Mouse (Mus musculus) cerebral cortex, adult 2 months (tissue): ENCODE results near the gene Tex52.

Source experiments
- WGBS: fragments of 180-500 bp; shearing (Covaris S2); methylation state at CpG from one replicate; pipeline ENCODE4 v1.1.7; 2018; 5-methylcytosine and 5-hydroxymethylcytosine counted together

Gene Tex52

DNA sequence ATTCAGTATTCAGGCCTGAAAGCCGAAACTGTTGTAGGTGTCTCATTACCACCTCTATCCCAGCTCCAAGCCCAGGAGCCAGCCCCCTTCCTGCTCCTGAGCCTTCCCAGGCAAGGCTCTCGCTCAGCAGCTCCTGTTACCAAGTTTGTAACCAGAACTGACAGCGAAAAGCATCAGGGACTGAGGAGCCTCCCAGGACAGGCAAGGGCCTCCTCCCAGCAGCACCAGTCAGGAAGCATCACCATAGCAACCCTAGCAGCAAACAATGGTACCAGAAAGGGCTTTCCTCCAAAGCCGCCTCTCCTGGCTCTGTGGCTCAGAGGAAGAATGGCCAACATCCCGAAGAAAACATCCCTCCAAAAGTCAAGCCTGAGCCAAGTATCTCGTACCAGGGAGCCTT lies at the start of gene Tex52, which contains the start of gene Gm44596:
Gene Tex52, plus strand, starts transcription at position 265 of the 400 bp plus-strand sequence.
Gene Gm44596, plus strand, starts transcription at position 312 of the 400 bp plus-strand sequence.
- WGBS = 22% methylated on average over 6 of the region's 6 CpGs

DNA sequence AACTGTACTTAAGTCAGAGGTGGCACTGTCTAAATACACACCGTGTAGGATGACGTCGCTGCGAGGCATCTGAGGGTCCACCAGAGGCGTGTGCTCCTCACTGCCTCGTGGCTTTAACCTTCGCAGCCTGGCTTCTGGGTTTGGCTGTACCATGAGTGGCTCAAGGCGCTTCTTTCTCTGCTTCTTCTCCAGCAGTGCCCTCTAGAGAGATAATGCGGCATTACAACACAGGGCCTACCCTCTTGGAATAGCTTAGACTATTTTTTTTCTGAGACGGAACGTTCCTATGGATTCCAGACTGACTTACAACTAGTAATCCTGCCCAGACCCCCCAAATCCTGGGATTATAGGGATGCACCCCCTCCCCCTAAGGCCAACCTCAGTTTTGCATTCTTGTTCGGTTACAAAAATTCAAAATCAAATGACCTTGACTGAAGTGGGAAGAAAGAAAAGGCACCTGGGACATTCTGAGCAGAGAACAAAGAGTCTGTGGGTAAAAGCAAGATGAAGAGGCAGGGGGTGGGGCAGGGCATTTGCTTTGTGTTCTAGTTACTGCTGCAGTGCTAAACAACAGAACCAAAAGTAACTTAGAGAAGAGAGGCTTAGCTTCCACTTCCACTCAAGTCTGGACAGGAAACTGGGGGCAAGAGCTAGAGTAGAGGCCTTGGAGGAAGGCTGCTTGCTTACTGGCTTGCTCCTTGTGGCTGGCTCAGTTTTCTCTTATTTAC lies 40.7 kb upstream of the Tex52 start:
- WGBS = 26% methylated on average over 12 of the region's 12 CpGs

DNA sequence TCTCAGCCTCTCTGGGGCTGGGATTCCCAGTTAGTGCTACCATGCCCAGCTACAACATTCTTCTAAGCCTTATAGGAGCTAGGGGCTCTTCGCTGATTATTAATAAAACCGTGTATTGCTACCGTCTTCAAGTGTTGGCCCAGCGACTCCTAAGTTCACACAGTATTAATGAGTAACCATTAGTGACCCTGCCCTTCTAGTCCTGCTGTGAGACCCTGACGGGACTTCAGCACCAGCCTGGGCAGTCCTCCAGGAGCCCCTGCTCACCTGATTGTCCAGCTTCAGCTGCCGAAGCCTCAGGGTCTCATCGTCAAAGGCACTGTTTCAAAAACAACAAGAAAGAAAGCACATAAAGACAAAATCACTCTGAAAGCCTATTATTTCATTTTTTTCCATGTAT lies 37.8 kb upstream of the Tex52 start:
- WGBS = 81% methylated on average over 7 of the region's 7 CpGs

DNA sequence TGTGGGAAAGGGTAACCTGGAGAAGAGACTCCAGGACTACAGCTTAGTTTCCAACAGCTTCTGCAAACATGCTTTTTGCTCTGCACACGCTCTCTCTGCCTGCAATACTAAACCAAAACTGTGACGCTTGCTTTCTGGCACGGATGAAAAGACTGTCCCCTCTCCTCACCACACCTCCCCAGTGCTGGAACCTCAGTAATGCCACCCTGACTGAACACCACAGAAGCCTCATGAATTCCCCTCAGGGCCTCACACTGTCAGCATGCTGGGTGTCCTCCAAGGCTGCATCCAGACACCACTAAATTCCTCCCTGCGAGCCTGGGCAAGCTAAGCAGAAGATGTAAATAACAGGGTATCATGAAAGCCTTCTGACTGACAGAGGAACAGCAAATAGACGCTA lies 36.4 kb upstream of the Tex52 start:
- 28% methylated on average over 5 of the region's 5 CpGs for WGBS

DNA sequence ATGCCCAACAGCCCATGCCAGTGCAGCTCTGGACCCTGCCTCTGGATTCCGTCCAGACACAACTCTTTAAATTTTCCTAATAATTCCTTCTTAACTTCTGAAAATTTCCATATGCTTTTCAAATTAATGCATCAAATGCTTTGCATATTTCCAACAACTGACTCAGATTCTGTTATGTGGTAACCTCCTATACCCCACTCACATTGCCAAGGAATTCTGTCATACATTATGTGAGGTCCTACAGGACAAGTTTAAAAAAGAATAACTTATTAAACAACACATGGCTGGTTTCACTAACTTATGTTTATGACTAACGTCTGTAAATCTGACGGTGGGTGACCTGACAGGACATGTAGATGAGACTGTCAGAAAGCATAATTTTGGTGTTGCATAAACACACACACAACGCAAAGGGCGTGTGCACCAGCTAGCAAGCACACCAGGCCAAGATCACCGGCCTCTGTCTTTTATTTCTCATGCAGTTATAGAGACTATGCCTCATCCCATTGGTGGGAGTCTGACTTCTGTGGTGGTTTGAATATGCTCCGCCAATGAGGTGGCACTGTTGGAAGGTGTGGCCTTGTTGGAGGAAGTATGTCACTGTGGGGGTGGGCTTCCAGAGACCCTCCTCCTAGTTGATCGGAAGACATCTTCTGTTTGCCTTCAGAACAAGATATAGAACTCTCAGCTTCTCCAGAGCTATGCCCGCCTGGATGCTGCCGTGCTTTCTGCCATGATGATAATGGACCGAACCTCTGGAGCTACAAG lies 33.1 kb upstream of the Tex52 start:
- WGBS = 93% methylated on average over 11 of the region's 11 CpGs

DNA sequence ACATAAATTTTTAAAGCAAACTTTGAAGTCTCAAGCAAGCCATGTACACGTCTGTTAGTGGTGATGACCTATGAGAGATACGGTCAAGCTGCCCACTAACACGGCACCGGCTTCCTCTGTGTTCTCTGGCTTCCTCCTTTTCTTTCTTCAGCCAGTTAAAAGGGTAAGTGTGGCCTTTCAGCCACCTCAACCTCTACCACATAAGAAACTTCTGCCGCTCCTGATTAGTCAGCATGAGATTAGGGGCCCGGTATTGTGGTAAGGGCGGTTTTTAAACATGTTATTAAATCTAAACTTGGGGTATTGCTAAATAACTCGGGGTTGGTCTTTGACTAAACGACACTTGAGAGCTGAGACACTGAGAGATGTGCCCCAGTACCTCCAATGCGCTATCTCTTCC lies 29.6 kb upstream of the Tex52 start:
- WGBS = 84% methylated on average over 10 of the region's 10 CpGs

DNA sequence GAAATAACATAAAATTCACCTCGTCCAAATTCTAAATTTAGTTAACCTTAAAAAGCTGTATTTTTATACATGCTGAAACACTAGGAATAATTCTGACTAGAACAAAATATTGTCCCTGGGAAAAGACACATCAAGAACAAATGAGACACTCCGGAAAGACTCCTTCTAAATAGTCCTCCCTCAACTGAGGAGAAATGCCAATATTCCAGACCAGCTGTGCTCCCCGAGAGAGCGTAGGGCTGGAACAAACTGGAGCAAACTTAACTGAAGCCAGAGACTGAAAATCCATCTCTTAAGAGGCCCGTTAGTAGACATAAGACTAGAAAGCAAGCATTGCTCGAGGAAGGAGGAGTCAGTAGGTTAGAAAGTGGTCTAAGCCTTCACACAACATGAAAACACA lies 28.5 kb upstream of the Tex52 start:
- 28% methylated on average over 6 of the region's 6 CpGs for WGBS

DNA sequence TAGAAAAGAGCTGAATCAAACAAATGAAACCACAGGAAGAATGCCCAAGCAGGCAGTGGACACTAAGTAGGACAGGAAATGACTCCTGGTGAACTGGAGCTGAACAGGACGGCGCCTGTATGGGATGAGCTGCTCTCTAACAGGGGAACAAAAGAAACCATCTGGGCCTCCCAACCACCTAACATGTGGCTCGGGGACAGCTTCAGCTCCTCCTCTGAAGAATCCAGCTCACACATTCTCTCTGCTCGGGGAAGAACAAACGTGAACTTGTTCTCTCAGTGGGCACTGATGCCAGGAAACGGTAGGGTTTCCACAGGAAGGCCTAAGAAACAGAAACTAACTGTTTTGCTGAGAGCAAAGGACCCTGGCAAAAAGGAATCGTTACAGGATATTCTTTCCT lies 25.5 kb upstream of the Tex52 start:
- 42% methylated on average over 7 of the region's 7 CpGs for WGBS

DNA sequence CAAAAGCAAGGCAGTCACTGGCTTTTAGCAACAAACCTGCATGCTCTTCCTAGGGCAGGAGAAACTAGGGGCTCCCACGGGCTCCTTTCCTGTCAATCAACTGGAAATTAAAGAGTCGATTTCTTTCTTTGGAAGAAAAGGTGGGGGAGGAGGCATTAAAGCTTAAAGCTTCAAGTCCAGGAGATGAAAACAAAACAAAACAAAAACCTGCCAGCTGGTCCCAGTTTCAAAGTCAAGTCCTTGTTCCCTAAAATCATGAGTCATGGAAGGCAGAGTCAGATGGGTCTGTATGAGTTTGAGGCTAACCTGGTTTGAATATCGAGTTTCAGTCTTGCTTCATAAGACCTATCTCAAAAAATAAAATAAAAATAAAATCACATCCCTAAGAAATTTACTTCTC lies 21.1 kb upstream of the Tex52 start:
- WGBS = 47% methylated on average over 3 of the region's 3 CpGs

DNA sequence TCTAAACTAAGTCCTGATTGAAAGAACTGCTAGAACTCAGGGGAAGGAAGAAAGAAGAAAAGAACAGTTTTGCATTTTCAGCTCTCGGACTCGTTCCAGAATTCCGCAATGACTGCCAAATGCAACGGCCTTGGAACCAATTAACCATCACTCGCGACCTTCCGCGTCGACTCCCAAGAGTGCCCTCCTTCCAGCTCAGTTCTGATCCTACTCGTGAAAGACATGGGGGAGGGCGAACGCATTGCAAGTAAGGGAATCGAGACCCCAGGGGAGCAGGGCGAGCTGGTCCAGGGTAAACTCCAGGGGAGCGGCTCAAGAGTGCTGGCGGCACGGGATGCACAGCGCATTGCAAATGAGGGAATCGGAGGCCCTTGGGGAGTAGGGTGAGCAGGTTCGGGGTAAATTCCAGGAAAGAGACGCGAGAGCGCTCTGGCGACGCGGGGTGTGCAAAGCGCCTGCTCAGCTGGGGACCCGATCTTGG lies 20.0 kb upstream of the Tex52 start:
- 0% methylated on average over 28 of the region's 28 CpGs for WGBS

DNA sequence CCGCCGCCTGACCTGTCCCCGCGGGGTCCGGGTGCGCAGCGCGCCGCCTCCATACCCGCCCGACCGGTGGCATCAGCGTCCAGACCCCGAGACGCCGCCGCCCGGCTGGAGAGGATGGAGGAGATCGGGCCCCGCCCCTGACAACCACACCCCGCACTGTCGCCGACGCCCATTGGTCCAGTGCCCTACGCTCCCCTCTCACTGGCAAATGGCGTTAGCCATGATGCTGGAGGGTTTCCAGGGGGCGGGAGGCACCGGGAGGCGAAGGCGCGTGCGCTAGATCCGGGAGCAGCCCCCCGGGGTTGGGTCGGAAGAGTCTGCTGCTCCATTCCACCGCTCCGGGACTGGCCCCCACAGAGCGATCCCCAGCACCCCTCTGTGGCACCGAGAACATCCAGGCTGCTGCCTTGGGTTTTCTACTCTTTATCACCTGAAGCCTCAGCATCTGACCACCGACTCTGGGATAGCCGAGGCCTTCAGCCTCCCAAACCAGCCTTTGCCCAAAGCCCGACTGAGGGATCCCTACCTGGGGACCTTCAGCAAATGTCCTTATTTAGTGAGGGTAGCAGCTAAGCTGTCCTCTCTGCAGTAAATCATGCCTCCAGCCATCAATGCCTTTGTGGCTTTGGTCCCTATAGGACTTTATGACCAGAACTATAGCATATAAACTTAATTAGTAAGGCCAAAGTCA lies 19.4 kb upstream of the Tex52 start, which contains the start of gene Tulp3:
Gene Tulp3, minus strand, starts transcription at position 126 of the 691 bp plus-strand sequence.
- under 1% methylated on average over 42 of the region's 42 CpGs for WGBS

DNA sequence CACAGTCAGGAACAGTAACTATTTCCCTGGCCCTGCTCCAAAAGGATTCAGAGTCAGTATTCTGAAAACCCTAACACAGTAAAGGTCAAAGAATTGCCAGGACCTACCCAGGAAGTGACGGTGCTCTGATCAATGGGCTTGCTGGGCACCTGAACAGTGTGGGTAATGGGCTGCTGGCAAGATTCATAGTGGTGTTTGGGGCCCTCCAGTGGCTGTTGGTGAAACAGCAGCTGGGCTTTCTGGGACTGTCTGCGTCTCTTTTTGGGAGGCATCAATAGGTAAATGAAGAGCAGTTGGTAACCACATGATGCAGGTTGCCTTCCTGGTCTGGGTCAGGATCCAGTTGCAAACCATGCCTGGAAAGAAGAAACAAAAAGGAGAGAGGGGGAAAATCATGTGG lies 16.3 kb upstream of the Tex52 start:
- 9% methylated on average over 2 of the region's 2 CpGs for WGBS

- 15% methylated on average over 9 of the region's 9 CpGs for WGBS
These were observed 13.4 kb upstream of the Tex52 start for GRCm38 (mm10) chr6:128361901-128362300.

DNA sequence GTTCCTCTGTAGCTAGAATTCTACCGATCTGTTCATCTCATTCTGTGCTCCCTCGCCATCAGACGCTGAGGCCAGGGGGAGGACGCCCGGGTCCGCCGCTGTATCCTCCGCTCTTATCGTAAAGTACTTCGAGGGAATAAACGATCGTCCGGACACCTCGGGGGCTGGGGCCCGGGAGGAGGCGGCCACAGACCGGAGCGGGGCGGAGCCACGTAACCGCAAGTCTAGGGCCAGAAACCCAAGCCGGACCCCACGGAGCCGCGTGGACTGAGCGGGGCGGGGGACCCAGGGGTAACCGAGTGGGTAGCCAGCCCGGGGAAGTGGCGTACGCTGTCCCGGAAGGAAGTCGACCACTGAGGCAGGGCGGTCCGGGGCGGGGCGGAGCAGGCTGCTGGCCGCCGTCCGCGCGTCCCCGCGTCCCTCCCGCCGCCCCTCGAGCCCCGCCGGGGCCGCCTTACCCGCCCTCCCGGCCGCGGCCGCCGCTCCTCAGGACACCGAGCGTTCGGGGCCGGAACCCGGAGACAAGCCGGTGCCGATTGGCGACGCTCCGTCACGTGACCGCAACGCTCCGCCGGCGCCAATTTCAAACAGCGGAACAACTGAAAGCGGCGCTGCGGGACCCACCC lies 12.8 kb upstream of the Tex52 start, which contains the start of the genes Rhno1 and Foxm1:
Gene Rhno1, minus strand, starts transcription at position 531 of the 626 bp plus-strand sequence.
Gene Foxm1, plus strand, starts transcription at position 587 of the 626 bp plus-strand sequence.
- WGBS = under 1% methylated on average over 76 of the region's 76 CpGs

- 2% methylated on average over 45 of the region's 46 CpGs for WGBS
These were observed 12.0 kb upstream of the Tex52 start for GRCm38 (mm10) chr6:128363007-128363825.

GRCm38 (mm10) chr6:128364721-128365120 lies 10.5 kb upstream of the Tex52 start:
- WGBS = 73% methylated on average over 6 of the region's 6 CpGs

- WGBS = 94% methylated on average over 5 of the region's 5 CpGs
These were observed 8.8 kb upstream of the Tex52 start for GRCm38 (mm10) chr6:128366466-128366865.

GRCm38 (mm10) chr6:128370040-128370439 lies 5.2 kb upstream of the Tex52 start:
- 91% methylated on average over 5 of the region's 5 CpGs for WGBS

DNA sequence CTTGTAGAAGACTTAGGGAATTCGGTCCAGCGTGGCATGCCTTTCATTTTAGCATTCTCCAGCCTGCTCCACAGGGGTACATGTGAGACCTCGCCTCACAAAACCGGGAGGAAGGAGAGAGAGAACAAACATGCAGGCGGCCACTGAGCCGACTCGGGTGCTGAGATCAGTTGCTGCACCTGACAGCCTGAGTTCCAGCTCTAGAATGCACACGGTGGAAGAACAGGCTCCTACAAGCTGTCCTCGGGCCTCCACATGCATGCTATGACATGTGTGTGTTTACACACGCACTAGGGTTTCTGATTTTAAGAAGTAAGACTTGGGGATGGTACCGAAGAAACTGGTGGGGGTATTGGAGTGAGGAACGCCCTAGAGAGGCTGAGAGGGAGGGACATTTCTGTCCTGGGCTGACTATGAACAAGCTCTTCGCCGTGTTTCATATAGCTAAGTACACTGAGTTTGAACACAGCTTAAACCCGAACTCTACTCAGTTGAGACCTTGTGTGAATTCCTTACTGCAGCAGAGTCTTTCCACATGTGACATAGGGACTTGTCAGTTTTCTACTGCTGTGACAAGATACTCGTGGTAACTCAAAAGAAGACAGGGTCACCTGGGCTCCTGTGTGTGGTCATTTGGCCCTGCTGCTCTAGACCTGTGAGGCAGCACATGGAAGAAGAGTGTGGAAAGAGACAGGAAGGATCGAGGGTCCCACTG lies 1.3 kb downstream of the Tex52 start:
- 88% methylated on average over 17 of the region's 17 CpGs for WGBS

DNA sequence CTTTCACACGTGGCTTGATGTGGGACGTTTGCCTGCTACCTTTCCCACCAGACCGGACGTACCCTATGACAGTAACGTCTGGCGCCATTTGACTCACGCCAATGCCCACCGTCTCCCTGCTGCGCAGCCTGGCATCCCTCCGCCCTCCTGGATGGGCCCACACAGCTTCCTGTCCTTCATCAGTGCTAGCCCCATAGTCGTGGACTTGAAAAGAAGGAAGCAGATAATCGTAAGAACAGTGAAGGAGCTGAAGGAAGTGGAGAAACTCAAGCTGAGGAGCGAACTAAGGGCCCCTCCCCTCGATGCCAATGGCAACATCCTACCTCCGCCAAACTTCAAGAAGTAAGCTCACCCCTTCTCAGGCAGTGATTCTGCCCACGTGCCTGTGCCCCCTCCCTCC lies 4.4 kb downstream of the Tex52 start:
- WGBS = 83% methylated on average over 16 of the region's 16 CpGs
